Mouse (Mus musculus) CH12.LX (cell line): Measurements from ENCODE around the gene Calr. TPM values are rescaled to one million over a fixed set of nuclear protein-coding genes. Genes with fewer than 3 reads are reported as not detected.

ENCODE experiments used
- DNase-seq: peaks from one replicate; pipeline ENCODE4 v3.0.0-alpha.2; 2013; ENCODE audit errors: extremely low read depth
- H3K27ac ChIP-seq: 2 replicates; pipeline ENCODE4 v1.5.1; 2012; ENCODE audit warnings: low read depth, mild to moderate bottlenecking, control low read depth, moderate library complexity; ENCODE audit not compliant: insufficient read depth
- H3K27me3 ChIP-seq: replicated peaks from 2 replicates; pipeline ENCODE3; 2012; ENCODE audit warnings: inconsistent platforms
- H3K36me3 ChIP-seq, 2 experiments: replicated peaks in 1 of 2; 2 replicates each; pipeline versions ENCODE3 to v1.6.1; 2012; ENCODE audit warnings: inconsistent platforms in 1 of 2, low read length in 1 of 2, mild to moderate bottlenecking in 1 of 2, mixed read lengths in 1 of 2, moderate library complexity in 1 of 2; ENCODE audit not compliant: control insufficient read depth in 1 of 2, insufficient read depth in 1 of 2
- H3K4me1 ChIP-seq, 2 experiments: 2 replicates each; pipeline ENCODE4 v1.6.1; 2012; ENCODE audit warnings: inconsistent platforms in 1 of 2, moderate library complexity in 1 of 2; ENCODE audit not compliant: insufficient read depth in 2 of 2, control insufficient read depth in 1 of 2
- H3K4me2 ChIP-seq: 2 replicates; pipeline ENCODE4 v1.6.1; 2012; ENCODE audit warnings: low read depth, mild to moderate bottlenecking, control low read depth; ENCODE audit not compliant: poor library complexity, insufficient read depth, severe bottlenecking
- H3K4me3 ChIP-seq, 3 experiments: fragments of 150-350 bp in 1 of 3; sonication (generic) in 1 of 3; replicated peaks in 1 of 3; 2 replicates each; pipeline versions ENCODE3 to v1.5.1; 2011 to 2012; ENCODE audit warnings: low read depth in 2 of 3, low read length in 2 of 3, mild to moderate bottlenecking in 2 of 3, moderate library complexity in 2 of 3, control low read depth in 1 of 3, improper control_type of control experiment in 1 of 3, inconsistent platforms in 1 of 3, mixed read lengths in 1 of 3; ENCODE audit not compliant: poor library complexity in 1 of 3
- H3K79me2 ChIP-seq: replicated peaks from 2 replicates; pipeline ENCODE4 v1.6.1; 2012; ENCODE audit warnings: mild to moderate bottlenecking, moderate library complexity; ENCODE audit not compliant: control insufficient read depth, poor library complexity, insufficient read depth, severe bottlenecking; ENCODE audit errors: extremely low read depth
- H3K9ac ChIP-seq: 2 replicates; pipeline ENCODE4 v1.6.1; 2012; ENCODE audit warnings: low read depth, mild to moderate bottlenecking, control low read depth, moderate library complexity; ENCODE audit not compliant: insufficient read depth
- H3K9me3 ChIP-seq: replicated peaks from 2 replicates; pipeline ENCODE3; 2012; ENCODE audit warnings: low read length, inconsistent platforms, mixed read lengths
- CHD2 ChIP-seq: IDR thresholded peaks from 2 replicates; pipeline ENCODE4 v1.6.1; 2011; ENCODE audit warnings: low read length, improper control_type of control experiment
- E2F4 ChIP-seq: IDR thresholded peaks from 2 replicates; pipeline ENCODE4 v1.6.1; 2011; ENCODE audit warnings: low read depth, low read length, improper control_type of control experiment; ENCODE audit not compliant: insufficient replicate concordance
- ELF1 ChIP-seq: IDR thresholded peaks from 2 replicates; pipeline ENCODE4 v1.6.1; 2014; ENCODE audit warnings: low read depth, mild to moderate bottlenecking, inconsistent platforms, low read length, improper control_type of control experiment
- ETS1 ChIP-seq: conservative IDR thresholded peaks from 2 replicates; pipeline ENCODE4 v1.6.1; 2012; ENCODE audit warnings: low read depth, mild to moderate bottlenecking, inconsistent platforms, low read length, improper control_type of control experiment, moderate library complexity
- HCFC1 ChIP-seq: IDR thresholded peaks from 2 replicates; pipeline ENCODE4 v1.6.1; 2012; ENCODE audit warnings: low read depth, mild to moderate bottlenecking, inconsistent platforms, low read length, improper control_type of control experiment
- IRF4 ChIP-seq: IDR thresholded peaks from 2 replicates; pipeline ENCODE4 v1.6.1; 2014; ENCODE audit warnings: low read depth, mild to moderate bottlenecking, inconsistent platforms, low read length, improper control_type of control experiment
- MAFK ChIP-seq: IDR thresholded peaks from 2 replicates; pipeline ENCODE4 v1.6.1; 2011; ENCODE audit warnings: low read length, improper control_type of control experiment; ENCODE audit not compliant: insufficient replicate concordance
- MAX ChIP-seq: IDR thresholded peaks from 2 replicates; pipeline ENCODE4 v1.6.1; 2011; ENCODE audit warnings: low read length, improper control_type of control experiment
- MAZ ChIP-seq: IDR thresholded peaks from 2 replicates; pipeline ENCODE4 v1.6.1; 2012; ENCODE audit warnings: low read depth, mild to moderate bottlenecking, inconsistent platforms, low read length, improper control_type of control experiment, moderate library complexity
- MEF2A ChIP-seq: IDR thresholded peaks from 2 replicates; pipeline ENCODE4 v1.6.1; 2014; ENCODE audit warnings: low read depth, mild to moderate bottlenecking, inconsistent platforms, low read length, improper control_type of control experiment, borderline replicate concordance
- MXI1 ChIP-seq: IDR thresholded peaks from 2 replicates; pipeline ENCODE4 v1.6.1; 2011; ENCODE audit warnings: mild to moderate bottlenecking, low read depth, low read length, improper control_type of control experiment
- MYC ChIP-seq: IDR thresholded peaks from 2 replicates; pipeline ENCODE4 v1.6.1; 2011; ENCODE audit warnings: low read depth, mild to moderate bottlenecking, improper control_type of control experiment, low read length
- NELFE ChIP-seq: IDR thresholded peaks from 2 replicates; pipeline ENCODE4 v1.6.1; 2011; ENCODE audit warnings: low read depth, low read length, improper control_type of control experiment
- POLR2AphosphoS2 ChIP-seq: IDR thresholded peaks from 2 replicates; pipeline ENCODE4 v1.6.1; 2011; ENCODE audit warnings: low read depth, low read length, improper control_type of control experiment
- RAD21 ChIP-seq: IDR thresholded peaks from 2 replicates; pipeline ENCODE4 v1.6.1; 2011; ENCODE audit warnings: low read depth, mild to moderate bottlenecking, low read length, improper control_type of control experiment, moderate library complexity
- SIN3A ChIP-seq: IDR thresholded peaks from 2 replicates; pipeline ENCODE4 v1.6.1; 2012; ENCODE audit warnings: low read length, improper control_type of control experiment, inconsistent platforms
- TBP ChIP-seq: conservative IDR thresholded peaks from 2 replicates; pipeline ENCODE4 v1.6.1; 2011; ENCODE audit warnings: low read depth, low read length, improper control_type of control experiment
- TCF12 ChIP-seq: IDR thresholded peaks from 2 replicates; pipeline ENCODE4 v1.6.1; 2014; ENCODE audit warnings: low read depth, mild to moderate bottlenecking, inconsistent platforms, low read length, improper control_type of control experiment
- USF2 ChIP-seq: conservative IDR thresholded peaks from 2 replicates; pipeline ENCODE4 v1.6.1; 2011; ENCODE audit warnings: low read depth, low read length, improper control_type of control experiment
- ZC3H11A ChIP-seq: IDR thresholded peaks from 2 replicates; pipeline ENCODE4 v1.6.1; 2012; ENCODE audit warnings: low read depth, mild to moderate bottlenecking, inconsistent platforms, low read length, improper control_type of control experiment
- ZMIZ1 ChIP-seq: IDR thresholded peaks from 2 replicates; pipeline ENCODE4 v1.6.1; 2012; ENCODE audit warnings: low read depth, mild to moderate bottlenecking, inconsistent platforms, low read length, improper control_type of control experiment
- ZNF384 ChIP-seq: IDR thresholded peaks from 2 replicates; pipeline ENCODE4 v1.6.1; 2012; ENCODE audit warnings: low read depth, low read length, improper control_type of control experiment, inconsistent platforms
- dilution Hi-C: fragments of 300-500 bp; cut with MboI; formaldehyde crosslinking; loops from 2 replicates; pipeline ENCODE4 v1.14.3; 2020; ENCODE audit warnings: low sequenced_read_pairs; ENCODE audit not compliant: extremely low pct_unique_long_range_greater_than_20kb, extremely low pct_ligation_motif_present
- in situ Hi-C: fragments of 300-500 bp; cut with MboI; formaldehyde crosslinking; loops from 3 replicates; pipeline ENCODE4 v1.14.3; 2019; ENCODE audit warnings: low sequenced_read_pairs, low pct_ligation_motif_present, low pct_unique_long_range_greater_than_20kb, mixed read lengths
- polyA plus RNA-seq: library from polyadenylated mRNA; unstranded; fragments of >175 nt; gene quantifications from 2 replicates; pipeline ENCODE4 v1.2.1, GENCODE M21; 2012; ENCODE audit warnings: low read depth; ENCODE audit not compliant: insufficient read length
- total RNA-seq, 2 experiments: library from RNA; depleted of rRNA; stranded (reverse); fragments of 300-350 nt in 1 of 2; fragments of >200 nt in 1 of 2; gene quantifications; 2 replicates each; pipeline ENCODE4 v1.2.3; 2012 to 2014

Gene Calr
- total and polyA plus RNA-seq, 3 experiments = 395 to 1,181 (median 627) TPM

DNA sequence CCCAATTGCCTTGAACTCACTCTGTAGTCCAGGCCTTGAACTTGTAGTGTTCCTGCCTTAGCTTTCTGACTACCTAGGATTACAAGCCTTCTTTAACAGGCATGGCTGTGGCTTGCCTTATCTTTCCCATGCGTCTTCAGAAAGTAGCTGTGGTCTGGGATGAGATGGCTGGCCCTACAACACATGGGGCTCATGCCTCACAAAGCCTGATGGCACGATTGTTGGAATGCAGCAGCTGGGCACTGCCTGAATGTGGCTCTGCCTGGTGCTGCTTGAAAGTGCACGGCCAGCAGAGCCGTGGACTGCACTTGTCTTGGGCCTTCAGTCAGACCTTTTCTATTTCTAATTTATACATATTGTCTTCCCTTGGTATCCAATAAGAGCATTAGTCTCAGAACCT is 38.0 kb upstream of the Calr start:
- Histone ChIP-seq H3K27ac (no peak overlapping the region), H3K79me2 (no peaks in the 10 kb centered on the region), H3K4me1 (peaks cover 0 to 2% of the 10 kb centered on the region in 2 experiments; a peak in 1 of 4 replicates), H3K4me2 (no peak overlapping the region), H3K36me3 (peaks cover 14 to 47% of the 10 kb centered on the region in 2 experiments), H3K9me3 (no peaks in the 10 kb centered on the region), H3K4me3 (no peak overlapping the region), H3K27me3 (no peaks in the 10 kb centered on the region), H3K9ac (no peak overlapping the region)
- TF ChIP-seq MAFK (no peak), IRF4 (no peak), RAD21 (no peak), TBP (no peak), CHD2 (no peak)
- in situ Hi-C loops = loop anchor here (5.0 kb wide), 1 partner anchor 37 kb away; the partner anchor contains the start of gene Calr
- DNase-seq = no peak
- dilution Hi-C loops = no loop called here

DNA sequence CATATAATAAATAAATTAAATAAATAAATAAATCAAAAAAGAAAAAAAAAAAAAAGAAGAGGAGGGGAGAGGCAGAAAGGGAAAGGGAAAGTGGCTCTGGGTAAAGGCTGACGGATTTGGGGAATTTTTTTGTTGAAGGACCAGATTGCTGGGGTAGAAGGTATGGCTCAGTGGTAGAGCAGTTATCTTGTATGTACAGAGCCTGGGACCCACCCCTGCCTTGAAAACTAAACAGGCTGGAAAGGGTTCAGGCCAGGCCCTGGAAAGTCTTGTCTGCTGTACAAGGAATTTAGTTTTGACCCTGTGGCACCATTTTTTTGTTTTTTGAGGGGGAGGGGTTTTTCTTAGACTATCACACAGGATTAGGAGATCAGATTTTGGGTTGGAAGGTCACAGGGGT is 32.2 kb upstream of the Calr start:
- TF ChIP-seq HCFC1 (no peak), TCF12 (no peak), IRF4 (no peak), E2F4 (no peak), ZMIZ1 (no peak), ZNF384 (no peak), NELFE (no peak), MAZ (no peak), MXI1 (no peak), MAX (no peak), MYC (no peak), MEF2A (no peak), SIN3A (no peak), MAFK (no peak), ZC3H11A (no peak), USF2 (no peak), POLR2AphosphoS2 (no peak), ELF1 (no peak), RAD21 (no peak), ETS1 (no peak)
- TF ChIP-seq, all 38 proteins: peak for 0
- dilution Hi-C loops (no loop called here), in situ Hi-C loops (no loop called here)

More for the DNA sequence above, 32.2 kb upstream of the Calr start:
- Histone ChIP-seq H3K4me2 (no peak overlapping the region), H3K9ac (no peak overlapping the region), H3K9me3 (no peaks in the 10 kb centered on the region), H3K79me2 (no peaks in the 10 kb centered on the region), H3K36me3 (peaks cover 0 to 20% of the 10 kb centered on the region in 2 experiments), H3K4me1 (no peaks in the 10 kb centered on the region), H3K27me3 (no peaks in the 10 kb centered on the region), H3K27ac (no peak overlapping the region), H3K4me3 (no peak overlapping the region)
- no peak for DNase-seq
